Mouse (Mus musculus): ENCODE data around the gene Nipal3. TPM values are rescaled to one million over a fixed set of nuclear protein-coding genes. Genes with fewer than 3 reads are reported as not detected.

Nipal3 gene
- polyA plus RNA-seq, 1 experiment from 2014 or later = 2.1 TPM

DNA sequence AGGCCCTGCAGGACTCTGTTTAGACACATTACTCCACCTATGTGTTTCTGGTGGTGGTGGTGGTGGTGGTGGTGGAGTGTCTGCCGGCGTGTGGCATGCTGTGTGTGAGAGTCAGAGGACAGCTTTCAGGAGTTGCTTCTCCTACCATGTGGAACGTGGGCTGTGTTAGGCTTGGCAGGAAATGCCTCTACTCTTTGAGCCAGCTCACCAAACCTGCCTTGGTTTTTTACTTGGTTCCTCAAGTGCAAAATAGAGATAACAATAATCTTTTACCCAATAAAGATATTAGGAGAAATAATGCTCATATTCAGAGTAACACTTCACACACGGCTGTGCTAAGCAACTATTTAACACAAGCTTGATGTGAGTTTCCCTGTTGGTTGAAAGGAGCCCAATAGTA is 65.5 kb downstream of the Nipal3 start:
- no peaks in the 10 kb centered on the region for H3K36me3 ChIP-seq (replicated peaks)
- no peak overlapping the region for H3K4me3 ChIP-seq (replicated peaks)
- no peak for ATAC-seq (ENCODE audit: low FRiP score)
- H3K27ac ChIP-seq = no peak overlapping the region
- peaks cover 9% of the 10 kb centered on the region for H3K4me1 ChIP-seq
- no peaks in the 10 kb centered on the region; the same call in 1 of the 2 replicates for H3K27me3 ChIP-seq
- no peak overlapping the region for H3K4me2 ChIP-seq
- H3K9ac ChIP-seq = no peak overlapping the region
- H3K9me3 ChIP-seq = no peaks in the 10 kb centered on the region
- WGBS = 90% methylated on average over 4 of the region's 4 CpGs

DNA sequence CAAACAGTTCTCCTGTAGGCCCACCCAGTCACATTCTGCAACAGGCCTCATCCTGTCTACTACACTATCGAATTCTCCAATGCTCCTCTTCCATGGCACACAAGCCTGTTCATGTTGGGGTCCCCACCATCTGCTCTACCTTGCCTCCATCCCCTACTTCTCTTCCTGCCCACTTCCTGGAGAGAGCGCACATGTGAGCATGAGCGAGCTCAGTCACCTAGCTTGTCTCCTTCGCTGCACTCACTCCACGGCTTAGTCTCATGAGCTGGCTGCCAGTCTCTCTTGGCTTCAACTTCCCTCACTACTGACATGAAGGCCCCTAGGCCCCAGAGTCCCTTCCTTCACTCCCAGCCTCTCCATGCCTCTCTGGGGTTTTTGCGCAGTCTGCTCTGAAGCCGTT is 68.3 kb downstream of the Nipal3 start:
- ATAC-seq (ENCODE audit: low FRiP score) = no peak
- Histone ChIP-seq H3K4me1 (no peaks in the 10 kb centered on the region), H3K27me3 (no peaks in the 10 kb centered on the region; the same call in 1 of the 2 replicates), H3K4me2 (no peak overlapping the region), H3K4me3 (replicated peaks) (no peak overlapping the region), H3K9ac (no peak overlapping the region), H3K27ac (no peak overlapping the region), H3K9me3 (no peaks in the 10 kb centered on the region), H3K36me3 (replicated peaks) (peaks cover 15% of the 10 kb centered on the region; the same call in 1 of the 2 replicates)
- WGBS = 95% methylated on average over 7 of the region's 7 CpGs

DNA sequence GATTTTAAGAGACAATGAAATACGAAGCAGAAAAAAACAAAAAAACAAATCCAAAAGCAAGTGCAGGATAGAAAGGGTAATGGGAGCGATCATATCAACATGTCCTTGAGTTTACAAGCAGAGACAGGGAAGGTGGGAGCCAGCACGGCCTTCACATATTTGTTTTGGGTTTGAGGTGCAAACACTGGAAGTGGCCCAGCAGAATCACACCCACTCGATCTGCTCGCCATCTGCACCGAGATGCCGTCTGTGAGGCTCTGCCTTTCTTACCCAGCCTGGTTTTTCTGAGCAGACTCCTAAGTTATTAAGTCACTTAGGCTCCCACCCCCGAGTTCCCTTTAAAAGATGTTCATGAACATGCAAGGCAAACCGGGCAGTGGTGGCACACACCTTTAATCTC is 69.2 kb downstream of the Nipal3 start:
- H3K27me3 ChIP-seq = no peaks in the 10 kb centered on the region
- no peak for ATAC-seq (ENCODE audit: low FRiP score)
- H3K36me3 ChIP-seq (replicated peaks) = peaks cover 20% of the 10 kb centered on the region; the same call in 1 of the 2 replicates
- H3K9me3 ChIP-seq = no peaks in the 10 kb centered on the region
- H3K4me2 ChIP-seq = no peak overlapping the region
- no peaks in the 10 kb centered on the region for H3K4me1 ChIP-seq
- 88% methylated on average over 9 of the region's 9 CpGs for WGBS
- no peak overlapping the region for H3K9ac ChIP-seq
- no peak overlapping the region for H3K27ac ChIP-seq
- no peak overlapping the region for H3K4me3 ChIP-seq (replicated peaks)

DNA sequence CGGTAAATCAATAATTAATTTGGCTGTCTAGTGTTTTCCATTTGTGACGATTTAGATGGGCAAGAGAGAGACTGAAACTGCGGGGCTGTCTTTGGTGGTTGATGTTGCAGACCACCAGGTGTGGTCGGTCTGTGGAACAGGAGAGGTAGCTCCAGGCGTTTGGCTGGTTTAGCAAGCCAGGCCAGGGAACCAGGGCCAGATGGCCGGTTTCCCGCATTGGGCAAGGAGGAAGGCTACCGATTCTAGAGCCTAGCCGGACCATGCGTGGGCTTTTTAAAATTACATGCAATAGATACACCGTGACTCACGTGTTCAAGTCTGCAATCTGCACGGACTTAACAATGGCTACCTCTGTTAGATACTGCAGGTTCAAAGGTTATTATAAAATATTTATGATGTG is 73.9 kb downstream of the Nipal3 start:
- Histone ChIP-seq H3K9me3 (no peaks in the 10 kb centered on the region), H3K36me3 (replicated peaks) (peaks cover 40% of the 10 kb centered on the region), H3K27ac (no peak overlapping the region), H3K27me3 (no peaks in the 10 kb centered on the region), H3K4me3 (replicated peaks) (no peak overlapping the region), H3K4me2 (no peak overlapping the region), H3K9ac (no peak overlapping the region), H3K4me1 (no peaks in the 10 kb centered on the region)
- ATAC-seq (ENCODE audit: low FRiP score) = no peak
- WGBS = 95% methylated on average over 13 of the region's 13 CpGs

DNA sequence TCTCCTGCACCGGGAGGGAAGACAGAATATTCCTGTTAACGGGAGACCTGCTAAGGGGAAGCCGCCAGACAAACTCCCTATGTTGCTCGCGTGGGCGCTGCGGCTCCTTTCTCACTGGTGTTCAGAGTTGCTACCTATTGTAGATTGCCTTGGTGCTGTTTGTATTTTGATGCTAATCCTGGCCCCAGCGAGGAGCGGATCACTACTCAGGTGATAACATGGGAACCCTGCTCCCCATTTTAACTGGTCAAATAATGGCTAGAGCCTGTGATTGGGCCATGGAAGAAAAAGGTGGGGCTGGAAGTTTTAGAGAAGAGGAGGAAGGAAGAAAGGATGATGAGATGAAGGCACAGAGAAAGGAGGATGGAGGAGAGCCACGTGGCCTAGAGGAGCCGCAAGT is 74.4 kb downstream of the Nipal3 start:
- no peak for ATAC-seq (ENCODE audit: low FRiP score)
- 84% methylated on average over 11 of the region's 11 CpGs for WGBS
- Histone ChIP-seq H3K4me2 (no peak overlapping the region), H3K27me3 (no peaks in the 10 kb centered on the region), H3K4me1 (no peaks in the 10 kb centered on the region), H3K27ac (no peak overlapping the region), H3K36me3 (replicated peaks) (peaks cover 40% of the 10 kb centered on the region), H3K4me3 (replicated peaks) (no peak overlapping the region), H3K9me3 (no peaks in the 10 kb centered on the region), H3K9ac (no peak overlapping the region)

DNA sequence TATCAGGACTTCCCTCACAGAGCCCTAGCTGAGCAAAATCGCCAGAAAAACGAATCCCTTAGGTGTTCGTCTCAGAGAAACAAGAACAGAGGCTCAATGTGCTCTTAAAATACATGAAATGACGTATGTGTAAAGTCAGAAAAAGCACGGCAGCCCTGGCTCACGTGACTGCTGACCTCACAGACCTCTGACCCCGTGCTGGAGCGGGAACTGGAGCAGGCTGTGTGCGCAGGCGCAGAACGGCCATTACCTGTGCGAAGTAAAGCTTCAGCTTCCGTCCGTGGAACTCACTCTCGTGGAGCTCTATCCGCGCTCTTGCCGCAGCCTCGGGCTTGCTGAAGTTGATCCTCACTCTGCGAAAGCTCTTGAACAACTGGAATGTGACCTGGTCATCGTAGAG is 74.8 kb downstream of the Nipal3 start:
- H3K9ac ChIP-seq = no peak overlapping the region
- no peaks in the 10 kb centered on the region for H3K9me3 ChIP-seq
- no peak for ATAC-seq (ENCODE audit: low FRiP score)
- H3K27me3 ChIP-seq = no peaks in the 10 kb centered on the region
- peaks cover 42% of the 10 kb centered on the region for H3K36me3 ChIP-seq (replicated peaks)
- WGBS = 90% methylated on average over 21 of the region's 21 CpGs
- H3K4me2 ChIP-seq = no peak overlapping the region
- H3K4me3 ChIP-seq (replicated peaks) = no peak overlapping the region
- no peak overlapping the region for H3K27ac ChIP-seq
- H3K4me1 ChIP-seq = no peaks in the 10 kb centered on the region

DNA sequence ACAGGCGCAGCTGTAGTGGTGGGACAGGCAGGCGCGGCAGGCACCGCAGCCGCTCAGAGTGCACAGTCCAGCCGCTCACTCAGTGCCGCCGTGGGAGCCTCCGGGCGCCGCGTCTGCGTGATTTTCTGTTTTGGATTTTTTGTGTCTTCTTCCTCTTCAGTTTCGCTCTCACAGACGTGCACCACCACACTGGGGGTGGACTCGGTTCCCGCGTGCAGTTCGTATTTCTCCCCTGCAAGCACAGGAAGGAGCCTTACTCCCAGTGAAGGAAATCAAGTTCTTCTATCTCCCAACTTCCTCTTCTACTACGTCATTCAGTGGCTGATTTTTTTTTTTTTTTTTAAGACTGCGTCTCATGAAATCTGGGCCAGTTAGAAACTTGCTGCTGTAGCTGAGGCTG is 78.5 kb downstream of the Nipal3 start:
- ATAC-seq (ENCODE audit: low FRiP score) = no peak
- no peaks in the 10 kb centered on the region for H3K27me3 ChIP-seq
- H3K9ac ChIP-seq = no peak overlapping the region
- no peak overlapping the region for H3K27ac ChIP-seq
- no peaks in the 10 kb centered on the region for H3K9me3 ChIP-seq
- H3K4me3 ChIP-seq (replicated peaks) = no peak overlapping the region
- H3K4me2 ChIP-seq = no peak overlapping the region
- H3K36me3 ChIP-seq (replicated peaks) = peaks cover 33% of the 10 kb centered on the region
- H3K4me1 ChIP-seq = no peaks in the 10 kb centered on the region
- WGBS = 94% methylated on average over 21 of the region's 21 CpGs

DNA sequence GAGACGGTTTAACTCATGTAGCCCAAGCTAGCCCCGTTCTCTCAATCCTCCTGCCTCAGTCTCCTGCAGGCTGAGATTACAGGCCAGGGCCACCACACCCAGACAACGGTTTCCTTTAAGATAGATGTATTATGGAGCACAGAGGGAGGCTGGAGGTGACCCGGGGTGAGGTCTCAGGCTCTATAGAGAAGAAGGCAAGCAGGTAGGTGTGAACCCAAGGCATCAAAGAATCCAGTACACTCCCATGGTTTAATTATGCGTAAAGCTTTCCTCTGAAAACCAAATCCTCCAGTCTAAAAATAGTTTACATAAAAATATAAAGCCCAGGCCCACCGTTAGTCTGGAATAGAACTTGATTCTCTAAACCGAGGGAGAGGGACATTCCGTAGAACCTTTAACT is 81.3 kb downstream of the Nipal3 start:
- Histone ChIP-seq H3K27ac (no peak overlapping the region), H3K9me3 (no peaks in the 10 kb centered on the region), H3K36me3 (replicated peaks) (peaks cover 24% of the 10 kb centered on the region), H3K4me3 (replicated peaks) (no peak overlapping the region), H3K9ac (no peak overlapping the region), H3K4me2 (no peak overlapping the region), H3K27me3 (no peaks in the 10 kb centered on the region), H3K4me1 (no peaks in the 10 kb centered on the region)
- ATAC-seq (ENCODE audit: low FRiP score) = no peak
- 84% methylated on average over 8 of the region's 8 CpGs for WGBS

DNA sequence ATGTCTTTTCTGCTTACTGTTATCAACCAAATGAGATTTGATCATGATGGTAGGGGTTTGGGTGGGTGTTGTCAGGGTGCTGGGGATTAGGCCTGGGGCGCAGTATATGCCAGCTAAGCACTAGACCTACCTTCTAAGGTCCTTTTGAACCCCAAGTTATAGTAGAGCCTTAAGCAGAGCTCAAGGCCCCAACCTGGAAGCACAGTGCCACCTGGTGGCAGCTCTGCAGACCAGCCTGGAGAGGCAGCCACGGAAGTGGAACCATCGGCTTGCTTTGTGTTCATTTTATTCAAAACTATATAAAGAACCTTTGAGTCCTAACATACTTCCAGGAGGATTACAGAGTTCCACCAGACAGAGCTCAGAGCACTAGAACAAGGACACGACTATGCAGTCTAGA is 83.2 kb downstream of the Nipal3 start:
- no peak overlapping the region for H3K4me3 ChIP-seq (replicated peaks)
- peaks cover 14% of the 10 kb centered on the region for H3K36me3 ChIP-seq (replicated peaks)
- ATAC-seq (ENCODE audit: low FRiP score) = no peak
- H3K27ac ChIP-seq = no peak overlapping the region
- H3K4me2 ChIP-seq = no peak overlapping the region
- WGBS = 44% methylated on average over 4 of the region's 4 CpGs
- no peaks in the 10 kb centered on the region for H3K27me3 ChIP-seq
- no peaks in the 10 kb centered on the region for H3K9me3 ChIP-seq
- no peak overlapping the region for H3K9ac ChIP-seq
- H3K4me1 ChIP-seq = no peaks in the 10 kb centered on the region

DNA sequence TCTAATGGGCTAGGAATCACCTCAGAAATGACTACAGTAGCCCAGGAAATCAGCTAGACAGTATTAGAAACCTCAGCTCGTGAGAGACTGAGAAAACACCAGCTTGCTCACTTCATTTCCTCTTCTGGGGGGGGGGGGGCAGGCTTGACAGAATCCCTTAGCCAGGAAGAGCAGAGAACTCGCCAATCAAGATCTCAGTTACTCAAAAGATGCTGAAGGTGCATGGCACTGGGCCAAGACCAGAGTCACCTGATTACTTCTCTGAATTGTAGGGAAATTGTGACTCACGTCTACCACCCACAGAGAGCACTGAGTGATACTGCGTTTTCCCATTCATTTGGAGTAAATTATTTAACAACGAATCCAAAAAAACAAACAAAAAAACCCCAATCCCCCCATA is 88.7 kb downstream of the Nipal3 start:
- ATAC-seq (ENCODE audit: low FRiP score) = no peak
- no peak overlapping the region for H3K27ac ChIP-seq
- WGBS = 58% methylated on average over 5 of the region's 5 CpGs

DNA sequence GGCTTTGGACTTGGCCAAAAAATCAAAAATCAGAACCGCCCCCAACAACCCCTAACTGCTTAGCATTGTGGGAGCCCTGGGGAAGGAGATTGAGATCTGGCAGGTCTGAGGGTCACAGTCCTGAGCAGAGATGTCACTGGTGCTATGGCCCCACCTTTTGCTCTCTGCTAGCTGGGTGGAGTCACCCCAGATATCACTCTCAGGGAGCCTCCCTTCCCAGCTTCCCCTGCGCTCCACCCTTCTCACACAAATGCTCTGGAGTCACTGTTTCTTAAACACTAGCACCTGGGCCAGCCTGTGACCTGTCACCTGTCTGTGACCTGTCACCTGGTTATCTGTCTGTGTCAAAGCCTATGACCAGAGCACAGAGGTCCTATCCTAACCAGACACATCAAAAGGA is 89.9 kb downstream of the Nipal3 start:
- Histone ChIP-seq H3K4me2 (no peak overlapping the region), H3K36me3 (replicated peaks) (no peaks in the 10 kb centered on the region), H3K4me1 (peaks cover 5% of the 10 kb centered on the region; the same call in 1 of the 2 replicates), H3K27me3 (no peaks in the 10 kb centered on the region), H3K27ac (no peak overlapping the region), H3K9ac (no peak overlapping the region), H3K9me3 (no peaks in the 10 kb centered on the region), H3K4me3 (replicated peaks) (no peak overlapping the region)
- whole genome bisulfite sequencing = 93% methylated on average over 2 of the region's 2 CpGs
- no peak for ATAC-seq (ENCODE audit: low FRiP score)

More for the DNA sequence above, 88.7 kb downstream of the Nipal3 start:
- Histone ChIP-seq H3K4me1 (peaks cover 5% of the 10 kb centered on the region; the same call in 1 of the 2 replicates), H3K36me3 (replicated peaks) (no peaks in the 10 kb centered on the region), H3K27me3 (no peaks in the 10 kb centered on the region), H3K4me3 (replicated peaks) (no peak overlapping the region), H3K9ac (no peak overlapping the region), H3K4me2 (no peak overlapping the region), H3K9me3 (no peaks in the 10 kb centered on the region)

DNA sequence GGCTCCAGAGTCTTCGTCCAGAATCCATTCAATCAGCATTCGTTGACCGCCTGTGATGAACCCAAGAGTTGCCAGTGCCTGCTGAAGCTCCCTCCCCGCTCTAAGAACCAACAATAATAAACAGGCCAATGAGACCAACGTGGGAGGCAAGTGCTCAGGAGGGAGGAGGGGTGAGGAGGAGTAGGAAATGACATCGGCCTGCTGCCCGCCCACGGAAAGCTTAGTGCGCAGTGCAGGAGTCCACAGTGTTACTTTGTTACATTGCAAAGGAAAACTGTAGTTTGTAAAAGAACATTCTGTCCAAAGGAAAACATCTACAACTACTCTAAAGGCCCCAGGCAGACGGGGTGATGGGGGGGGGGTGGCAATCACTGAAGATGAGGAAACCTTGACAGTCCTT is 90.8 kb downstream of the Nipal3 start:
- Histone ChIP-seq H3K4me1 (peaks cover 5% of the 10 kb centered on the region; the same call in 1 of the 2 replicates), H3K9me3 (no peaks in the 10 kb centered on the region), H3K9ac (no peak overlapping the region), H3K4me3 (replicated peaks) (no peak overlapping the region), H3K36me3 (replicated peaks) (no peaks in the 10 kb centered on the region), H3K4me2 (no peak overlapping the region), H3K27ac (no peak overlapping the region), H3K27me3 (peaks cover 8% of the 10 kb centered on the region)
- 80% methylated on average over 10 of the region's 10 CpGs for WGBS
- ATAC-seq (ENCODE audit: low FRiP score) = no peak

DNA sequence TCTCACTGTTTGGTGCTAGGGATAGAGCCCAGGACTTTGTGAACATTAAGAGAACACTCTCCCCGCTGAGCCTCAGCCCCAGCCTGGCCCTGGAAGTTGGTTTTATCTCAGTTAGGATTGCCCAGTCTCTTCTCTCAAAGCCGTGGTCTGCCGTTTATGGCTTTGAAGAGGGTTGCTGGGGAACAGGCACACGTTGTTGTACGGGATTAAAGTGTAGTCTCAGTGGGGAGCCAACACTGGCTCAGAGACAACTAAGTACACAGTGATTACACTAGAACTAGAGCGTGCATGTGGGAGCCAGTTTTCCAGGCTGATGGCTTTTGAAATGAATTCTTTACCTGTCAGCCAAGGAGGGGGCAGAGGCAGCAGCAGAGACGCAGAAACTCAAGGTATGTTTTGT is 93.0 kb downstream of the Nipal3 start:
- H3K27me3 ChIP-seq = peaks cover 29% of the 10 kb centered on the region
- H3K27ac ChIP-seq = no peak overlapping the region
- H3K4me2 ChIP-seq = no peak overlapping the region
- H3K9ac ChIP-seq = no peak overlapping the region
- no peak overlapping the region for H3K4me3 ChIP-seq (replicated peaks)
- no peaks in the 10 kb centered on the region for H3K9me3 ChIP-seq
- WGBS = 21% methylated on average over 7 of the region's 7 CpGs
- peaks cover 13% of the 10 kb centered on the region for H3K4me1 ChIP-seq
- H3K36me3 ChIP-seq (replicated peaks) = no peaks in the 10 kb centered on the region
- no peak for ATAC-seq (ENCODE audit: low FRiP score)
